Mouse (Mus musculus) midbrain, embryonic 12.5 days (tissue): ENCODE results near the gene Kcnh3. TPM values are rescaled to one million over a fixed set of nuclear protein-coding genes. Genes with fewer than 3 reads are reported as not detected.
"Not testable (repeated sequence)": the region's sequence is repeated elsewhere in the genome, so short reads cannot be mapped to it uniquely, and the experiment has no call there.

ENCODE experiments used
- ATAC-seq: fragments of 200-750 bp; cut with Nextera tagmentation; 2 replicates; pipeline ENCODE4 v1.8.0; 2017; ENCODE audit warnings: low read depth, moderate TSS enrichment, moderate library complexity; ENCODE audit not compliant: low FRiP score
- H3K27ac ChIP-seq: fragments of 300-500 bp; sonication (generic); replicated peaks from 2 replicates; pipeline ENCODE4 v1.5.1; 2016; ENCODE audit warnings: mild to moderate bottlenecking
- H3K27me3 ChIP-seq: fragments of 300-500 bp; sonication (generic); 2 replicates; pipeline ENCODE4 v1.6.1; 2016; ENCODE audit warnings: mild to moderate bottlenecking
- H3K36me3 ChIP-seq: fragments of 300-500 bp; sonication (generic); 2 replicates; pipeline ENCODE4 v1.6.1; 2016
- H3K4me1 ChIP-seq: fragments of 300-500 bp; sonication (generic); 2 replicates; pipeline ENCODE4 v1.6.1; 2016
- H3K4me2 ChIP-seq: fragments of 300-500 bp; sonication (generic); replicated peaks from 2 replicates; pipeline ENCODE4 v1.6.1; 2016; ENCODE audit warnings: mild to moderate bottlenecking, moderate library complexity
- H3K4me3 ChIP-seq: fragments of 300-500 bp; sonication (generic); 2 replicates; pipeline ENCODE4 v1.5.1; 2016; ENCODE audit warnings: mild to moderate bottlenecking
- H3K9ac ChIP-seq: fragments of 300-500 bp; sonication (generic); replicated peaks from 2 replicates; pipeline ENCODE4 v1.6.1; 2016; ENCODE audit warnings: mild to moderate bottlenecking, moderate library complexity
- H3K9me3 ChIP-seq: fragments of 300-500 bp; sonication (generic); 2 replicates; pipeline ENCODE4 v1.6.1; 2016; ENCODE audit warnings: mild to moderate bottlenecking
- WGBS: fragments of 180-500 bp; shearing (Covaris S2); methylation state at CpG from one replicate; pipeline ENCODE4 v1.1.7; 2016; 5-methylcytosine and 5-hydroxymethylcytosine counted together
- polyA plus RNA-seq: library from polyadenylated mRNA; unstranded; fragments of >200 nt; fragmentation: Nextera tagmentation; extraction: Ambion mirVana; gene quantifications from 2 replicates; pipeline ENCODE4 v1.2.1, GENCODE M21; 2016

Gene Kcnh3
- polyA plus RNA-seq, 1 experiment from 2014 or later: 0.23 TPM

DNA sequence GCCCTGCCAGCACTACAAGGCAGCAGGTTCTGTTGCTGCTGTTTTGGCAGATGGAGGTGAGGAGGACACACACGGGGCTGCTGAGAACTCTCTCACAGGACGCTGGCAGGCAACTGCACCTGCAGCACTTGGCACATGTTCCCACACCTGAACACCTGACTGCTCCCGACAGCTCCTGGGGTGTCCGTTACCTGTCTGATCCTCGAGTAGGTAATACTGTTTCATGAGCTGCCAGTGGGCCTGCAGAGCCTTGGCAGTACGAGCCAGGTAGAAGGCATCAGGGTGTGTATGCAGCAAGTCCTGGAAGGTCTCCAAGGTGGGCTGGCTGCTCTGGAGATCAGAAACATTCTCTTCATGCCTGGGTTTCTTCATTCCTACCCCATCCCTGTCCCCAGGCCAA is 22.1 kb downstream of the Kcnh3 start:
- H3K4me3 ChIP-seq, H3K27me3 ChIP-seq, ATAC-seq, H3K9me3 ChIP-seq, H3K27ac ChIP-seq, H3K9ac ChIP-seq, H3K4me2 ChIP-seq: not testable (repeated sequence)
- peaks cover 77% of the 10 kb centered on the region for H3K36me3 ChIP-seq
- 93% methylated on average over 6 of the region's 6 CpGs for WGBS
- peaks cover 10% of the 10 kb centered on the region for H3K4me1 ChIP-seq

DNA sequence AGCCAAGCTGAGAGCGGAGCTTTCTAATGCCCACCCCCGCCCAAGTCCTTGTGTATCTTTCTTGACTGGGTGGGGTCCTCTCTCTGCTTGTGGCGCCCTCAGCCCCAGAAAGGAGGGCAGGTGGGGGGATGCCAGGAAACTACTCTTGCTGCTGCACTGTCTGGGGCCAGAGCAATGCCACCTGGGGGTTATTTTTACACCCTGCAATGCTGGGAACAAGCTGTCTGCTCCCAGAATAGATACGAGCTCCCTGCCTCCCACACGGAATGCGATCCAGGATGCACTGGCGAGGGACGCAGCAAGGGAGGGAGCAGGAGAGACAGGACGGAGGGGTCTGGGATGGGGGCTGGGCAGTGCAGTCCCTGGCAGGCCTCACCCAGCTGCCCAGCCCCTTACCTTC is 24.3 kb downstream of the Kcnh3 start:
- no peak for ATAC-seq
- no peak overlapping the region for H3K9ac ChIP-seq
- WGBS: 82% methylated on average over 9 of the region's 9 CpGs
- no peaks in the 10 kb centered on the region for H3K27me3 ChIP-seq
- no peaks in the 10 kb centered on the region for H3K9me3 ChIP-seq
- H3K4me3 ChIP-seq: no peak overlapping the region
- H3K36me3 ChIP-seq: peaks cover 56% of the 10 kb centered on the region
- H3K4me2 ChIP-seq: no peak overlapping the region
- peaks cover 20% of the 10 kb centered on the region for H3K4me1 ChIP-seq
- no peak overlapping the region for H3K27ac ChIP-seq

DNA sequence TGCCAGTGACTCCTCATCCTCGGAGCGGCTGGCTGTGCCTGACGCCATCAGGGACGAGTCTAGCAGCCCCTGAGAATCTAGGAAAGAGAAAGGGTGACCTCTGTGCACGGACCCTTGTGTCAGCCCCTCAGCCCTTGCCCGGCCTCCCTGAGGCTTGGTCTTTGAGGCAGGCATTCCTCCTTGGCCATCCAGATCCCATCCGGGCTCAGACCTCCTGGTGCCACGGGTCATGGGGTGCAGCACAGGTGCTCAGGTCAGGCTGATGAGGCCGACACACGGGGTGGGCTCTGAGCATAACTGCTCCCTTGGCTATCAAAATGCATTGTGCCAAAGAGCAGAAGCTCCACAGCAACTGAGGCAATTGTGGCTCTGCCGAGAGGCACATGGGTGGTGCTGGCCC is 25.3 kb downstream of the Kcnh3 start:
- no peak overlapping the region for H3K4me3 ChIP-seq
- no peak overlapping the region; the same call in 1 of the 2 replicates for H3K4me2 ChIP-seq
- WGBS: 89% methylated on average over 11 of the region's 11 CpGs
- H3K36me3 ChIP-seq: peaks cover 46% of the 10 kb centered on the region
- no peaks in the 10 kb centered on the region for H3K9me3 ChIP-seq
- no peak overlapping the region for H3K27ac ChIP-seq
- H3K9ac ChIP-seq: no peak overlapping the region
- H3K4me1 ChIP-seq: peaks cover 20% of the 10 kb centered on the region
- no peaks in the 10 kb centered on the region for H3K27me3 ChIP-seq
- no peak for ATAC-seq

DNA sequence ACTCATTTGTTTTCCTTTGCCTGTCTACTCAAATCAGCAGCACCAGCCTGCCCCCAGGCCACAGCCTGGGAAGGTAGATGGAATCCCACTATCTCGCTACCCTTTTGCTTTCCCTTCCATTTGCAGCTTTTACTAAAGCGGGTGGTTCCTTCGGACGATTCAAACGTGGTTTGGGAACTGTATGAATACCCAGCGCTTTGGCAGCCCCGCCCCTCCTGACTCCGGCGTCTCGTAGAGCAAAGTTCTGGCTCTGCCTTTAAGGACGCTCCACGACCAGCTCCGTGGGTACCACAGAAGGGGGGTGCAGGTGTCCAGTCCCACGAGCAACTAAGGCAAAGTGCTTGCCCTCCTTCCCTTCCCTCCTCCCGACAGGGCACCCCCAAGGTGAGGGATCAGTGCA is 26.4 kb downstream of the Kcnh3 start:
- Histone ChIP-seq H3K36me3 (peaks cover 36% of the 10 kb centered on the region), H3K4me2 (peak overlapping the region; percentile 92), H3K9ac (peak overlapping the region; percentile 66), H3K4me3 (peak overlapping the region; percentile 62), H3K4me1 (peaks cover 20% of the 10 kb centered on the region)
- H3K27ac ChIP-seq, H3K27me3 ChIP-seq, H3K9me3 ChIP-seq: not testable (repeated sequence)
- peak; percentile 44 for ATAC-seq
- under 1% methylated on average over 14 of the region's 15 CpGs for WGBS

DNA sequence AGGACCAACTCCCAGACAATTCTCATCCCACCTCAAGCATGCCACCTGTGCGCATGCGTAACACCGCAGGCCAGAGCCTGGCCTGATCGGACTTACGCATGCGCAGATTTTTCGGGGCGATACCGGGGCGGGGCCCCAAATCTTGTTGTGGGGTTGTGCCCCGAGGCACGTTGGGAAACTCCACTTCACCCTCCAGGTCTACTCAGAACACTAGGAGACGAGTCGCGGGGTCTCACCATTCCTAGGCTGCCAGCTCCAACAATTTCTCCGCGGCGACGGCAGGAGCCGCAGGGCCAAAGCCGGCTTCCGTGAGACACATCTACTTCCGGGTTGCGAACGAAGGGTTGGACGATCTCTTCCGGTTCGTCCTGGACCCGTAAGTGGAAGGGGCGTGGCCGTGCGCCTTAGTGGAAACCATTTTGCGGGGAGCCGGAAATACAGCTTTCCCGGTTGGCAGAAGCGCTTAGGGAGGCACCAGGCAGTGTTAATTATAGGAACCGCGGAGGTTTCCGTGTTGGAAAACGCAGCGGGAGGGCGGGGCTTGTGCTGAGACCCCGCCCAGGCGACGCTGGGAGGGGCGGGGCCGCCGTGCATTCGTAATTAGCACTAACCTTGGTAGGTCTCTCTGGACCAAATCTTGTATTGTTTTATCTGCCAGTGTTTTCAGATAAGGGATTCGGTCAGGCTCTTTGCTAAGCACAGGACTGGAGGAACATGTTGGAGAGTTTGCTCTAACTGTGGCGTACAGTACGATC is 27.1 kb downstream of the Kcnh3 start, which contains the start of gene Mcrs1:
Gene Mcrs1, minus strand, starts transcription at position 336 of the 755 bp plus-strand sequence.
- Histone ChIP-seq H3K9ac (peak within 1 kb of the TSS; percentile 72), H3K4me3 (peak within 1 kb of the TSS; percentile 62), H3K4me2 (peak within 1 kb of the TSS; percentile 92), H3K27ac (peak within 1 kb of the TSS; percentile 96), H3K9me3 (no peaks in the 10 kb centered on the region), H3K36me3 (peaks cover 29% of the 10 kb centered on the region), H3K27me3 (peaks cover 5% of the 10 kb centered on the region), H3K4me1 (peaks cover 20% of the 10 kb centered on the region)
- ATAC-seq: peak; percentile 91
- WGBS: under 1% methylated on average over 52 of the region's 52 CpGs

DNA sequence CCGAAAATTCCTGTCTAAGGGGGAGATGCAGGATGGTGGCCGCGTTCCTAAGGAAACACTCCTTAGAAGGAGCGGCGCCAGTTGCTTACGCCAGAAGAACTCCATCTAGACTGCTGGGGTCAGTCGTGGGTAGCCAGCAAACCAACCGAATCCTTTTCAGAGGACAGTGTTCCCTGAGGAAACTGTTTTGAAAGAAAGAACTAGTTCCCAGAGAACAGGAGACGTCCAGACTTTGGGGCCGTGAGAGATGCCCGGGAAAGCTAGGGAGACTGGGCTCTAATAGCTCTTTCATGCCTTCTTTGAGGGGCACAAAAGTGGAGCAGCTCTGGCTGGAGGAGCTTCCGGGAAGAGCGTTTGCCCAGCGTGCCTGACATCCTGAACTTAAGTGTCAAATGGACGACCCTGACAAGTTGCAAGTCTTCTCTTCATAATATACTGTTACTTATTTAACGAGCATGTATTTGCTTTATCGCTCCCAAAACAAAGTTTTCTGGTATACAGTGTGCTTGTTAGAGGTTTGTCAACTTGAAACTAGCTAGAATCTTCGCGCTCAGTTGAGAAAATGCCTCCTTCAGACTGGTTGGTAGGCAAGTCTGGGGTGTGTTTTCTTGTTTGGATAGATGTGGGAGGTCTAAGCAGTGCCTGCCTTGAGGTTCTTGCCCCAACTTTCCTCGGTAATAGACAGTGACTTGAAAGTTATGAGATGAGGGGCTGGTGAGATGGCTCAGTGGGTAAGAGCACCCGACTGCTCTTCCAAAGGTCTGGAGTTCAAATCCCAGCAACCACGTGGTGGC is 27.9 kb downstream of the Kcnh3 start:
- peak overlapping the region; percentile 72 for H3K9ac ChIP-seq
- H3K4me3 ChIP-seq: peak overlapping the region; percentile 62
- H3K27me3 ChIP-seq: peaks cover 5% of the 10 kb centered on the region
- WGBS: 5% methylated on average over 22 of the region's 22 CpGs
- no peaks in the 10 kb centered on the region for H3K9me3 ChIP-seq
- peak overlapping the region; percentile 96 for H3K27ac ChIP-seq
- no peak for ATAC-seq
- peaks cover 21% of the 10 kb centered on the region for H3K36me3 ChIP-seq
- peaks cover 20% of the 10 kb centered on the region for H3K4me1 ChIP-seq
- H3K4me2 ChIP-seq: peak overlapping the region; percentile 92

DNA sequence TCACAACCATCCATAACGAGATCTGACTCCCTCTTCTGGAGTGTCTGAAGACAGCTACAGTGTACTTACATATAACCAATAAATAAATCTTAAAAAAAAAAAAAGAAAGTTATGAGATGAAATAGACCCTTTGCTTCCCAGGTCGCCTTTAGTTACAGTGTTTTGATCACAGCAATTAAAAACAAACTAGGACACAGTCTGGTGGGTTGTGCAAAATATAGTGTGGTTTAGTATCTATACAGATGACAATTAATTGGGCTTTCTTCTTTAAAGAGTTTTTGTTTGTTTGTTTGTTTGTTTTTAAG is 28.5 kb downstream of the Kcnh3 start:
- not testable (repeated sequence) for ATAC-seq, H3K9ac ChIP-seq, H3K9me3 ChIP-seq, H3K27ac ChIP-seq, H3K4me3 ChIP-seq, H3K27me3 ChIP-seq
- peaks cover 20% of the 10 kb centered on the region for H3K4me1 ChIP-seq
- peak overlapping the region; percentile 92 for H3K4me2 ChIP-seq
- 72% methylated on average over 2 of the region's 2 CpGs for WGBS
- H3K36me3 ChIP-seq: peaks cover 16% of the 10 kb centered on the region

DNA sequence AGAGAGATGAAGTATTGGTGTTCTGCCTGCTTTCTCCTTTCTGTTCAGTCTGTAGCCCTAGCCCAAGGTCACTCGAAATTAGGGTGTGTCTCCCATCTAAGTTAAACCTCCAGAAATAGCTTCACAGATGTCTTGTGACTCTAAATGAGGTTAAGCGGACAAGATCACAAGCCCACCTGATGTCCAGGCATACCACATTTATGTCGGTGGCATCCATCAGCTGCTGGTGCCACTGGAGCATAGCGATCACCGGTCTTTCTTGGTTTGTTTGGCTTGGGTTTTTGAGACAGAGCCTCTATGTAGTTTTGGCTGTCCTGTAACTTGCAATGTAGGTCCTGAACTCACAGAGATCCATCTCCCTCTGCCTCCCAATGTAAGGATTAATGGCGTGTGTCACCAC is 29.1 kb downstream of the Kcnh3 start:
- peaks cover 9% of the 10 kb centered on the region for H3K36me3 ChIP-seq

DNA sequence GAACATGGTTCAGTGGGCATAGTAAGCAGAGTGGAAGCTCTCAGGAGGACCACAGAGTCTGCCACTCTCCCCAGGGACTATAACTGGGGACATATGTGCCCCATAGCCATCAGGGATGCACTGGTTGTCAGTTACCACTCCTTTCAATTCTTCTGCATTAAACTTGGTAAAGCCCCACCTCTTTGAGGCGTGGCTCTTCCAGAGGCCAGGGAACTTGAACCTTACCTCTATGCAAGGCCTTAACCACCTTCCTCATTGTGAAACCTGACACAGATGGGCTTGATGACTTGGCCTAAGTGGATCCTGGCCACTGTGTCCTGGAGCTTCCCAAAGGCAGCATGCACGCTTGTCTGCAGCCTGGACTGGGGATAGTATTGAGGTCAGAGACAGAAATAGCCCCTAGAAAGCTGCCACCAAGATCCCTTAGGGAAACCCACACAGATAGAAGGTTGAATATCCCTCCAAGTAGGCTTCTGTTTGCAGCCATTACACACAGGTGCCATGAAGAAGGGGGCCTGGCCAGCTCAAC is 29.9 kb downstream of the Kcnh3 start:
- WGBS: 92% methylated on average over 2 of the region's 2 CpGs
- H3K27me3 ChIP-seq: peaks cover 5% of the 10 kb centered on the region
- peaks cover 24% of the 10 kb centered on the region for H3K4me1 ChIP-seq
- no peak overlapping the region for H3K9ac ChIP-seq
- no peak overlapping the region for H3K4me3 ChIP-seq
- H3K4me2 ChIP-seq: no peak overlapping the region
- H3K36me3 ChIP-seq: peaks cover 2% of the 10 kb centered on the region; the same call in 1 of the 2 replicates
- no peaks in the 10 kb centered on the region for H3K9me3 ChIP-seq
- H3K27ac ChIP-seq: no peak overlapping the region
- ATAC-seq: no peak

More for the DNA sequence above, 29.1 kb downstream of the Kcnh3 start:
- H3K9ac ChIP-seq: no peak overlapping the region
- no peak overlapping the region for H3K4me2 ChIP-seq
- peaks cover 20% of the 10 kb centered on the region for H3K4me1 ChIP-seq
- 98% methylated on average over 6 of the region's 6 CpGs for WGBS
- no peak overlapping the region for H3K27ac ChIP-seq
- no peak for ATAC-seq
- no peak overlapping the region for H3K4me3 ChIP-seq
- H3K27me3 ChIP-seq: peaks cover 5% of the 10 kb centered on the region
- H3K9me3 ChIP-seq: no peaks in the 10 kb centered on the region

DNA sequence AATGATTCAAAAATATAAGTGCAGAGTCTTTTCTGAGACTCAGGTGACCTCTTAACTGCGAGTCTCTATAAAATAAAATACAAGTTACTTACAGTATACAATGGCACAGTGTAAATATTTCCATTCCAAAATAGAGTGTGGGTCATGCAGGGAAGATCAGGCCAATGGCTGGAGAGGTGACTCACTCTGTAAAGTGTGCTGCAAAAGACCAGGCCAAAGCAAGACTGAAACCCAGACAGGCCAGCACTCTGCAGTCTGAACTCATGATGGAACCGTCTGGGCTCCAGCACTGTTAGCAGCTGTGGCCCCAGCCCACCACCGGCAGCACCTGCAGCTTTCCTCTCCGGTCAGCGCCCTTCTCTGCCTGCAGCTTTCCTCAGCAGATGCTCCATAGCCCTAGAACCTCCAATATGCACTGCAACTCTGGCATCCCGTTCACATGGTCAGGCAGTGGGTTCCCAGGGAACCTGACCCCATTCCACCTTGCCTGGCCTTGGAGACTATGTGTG is 30.6 kb downstream of the Kcnh3 start:
- Histone ChIP-seq H3K4me1 (peaks cover 25% of the 10 kb centered on the region), H3K27ac (no peak overlapping the region), H3K4me2 (no peak overlapping the region), H3K9ac (no peak overlapping the region), H3K9me3 (no peaks in the 10 kb centered on the region), H3K4me3 (no peak overlapping the region), H3K36me3 (no peaks in the 10 kb centered on the region), H3K27me3 (peaks cover 5% of the 10 kb centered on the region)
- 87% methylated on average over 6 of the region's 6 CpGs for WGBS
- ATAC-seq: no peak

DNA sequence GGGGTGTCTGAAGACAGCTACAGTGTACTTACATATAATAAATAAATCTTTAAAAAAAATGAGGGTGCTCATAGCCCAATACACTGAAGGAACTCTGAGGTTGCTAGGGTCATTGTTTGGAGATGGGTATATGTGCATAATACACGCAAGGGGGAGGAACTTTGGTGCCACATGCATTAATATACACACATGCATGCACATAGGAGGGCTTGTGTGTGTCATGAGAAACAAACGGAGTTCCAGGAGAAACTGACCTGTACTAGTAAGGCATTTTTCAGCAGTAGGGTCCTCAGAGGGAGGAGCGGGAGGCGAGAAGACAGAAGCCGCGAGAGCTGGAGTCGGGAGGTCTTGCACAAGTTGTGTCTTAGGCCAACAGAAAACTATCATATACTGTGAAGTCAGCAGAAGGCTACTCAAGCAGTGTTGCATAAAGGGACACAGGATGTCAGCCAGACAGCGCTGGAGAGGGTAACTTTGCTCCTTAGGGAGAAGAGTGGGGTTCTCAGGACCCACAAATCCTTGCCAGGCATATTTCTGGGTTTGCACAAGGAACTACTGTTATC is 34.6 kb downstream of the Kcnh3 start:
- Histone ChIP-seq H3K4me3 (no peak overlapping the region), H3K36me3 (no peaks in the 10 kb centered on the region), H3K4me2 (peak overlapping the region; percentile 26), H3K4me1 (peaks cover 7% of the 10 kb centered on the region; the same call in 1 of the 2 replicates), H3K27me3 (peaks cover 5% of the 10 kb centered on the region), H3K9ac (no peak overlapping the region), H3K9me3 (no peaks in the 10 kb centered on the region), H3K27ac (no peak overlapping the region; the same call in 1 of the 2 replicates)
- 68% methylated on average over 8 of the region's 8 CpGs for WGBS
- ATAC-seq: peak; percentile 54; the same call in 1 of the 2 replicates
